Mouse (Mus musculus) kidney, postnatal 4 days (tissue): ENCODE measurements around the gene Lnpk.

Source experiments
- DNase-seq, 2 experiments: peaks; one replicate each; pipeline ENCODE4 v3.0.0; 2021; ENCODE audit warnings: mixed read lengths in 2 of 2

The Lnpk gene

DNA sequence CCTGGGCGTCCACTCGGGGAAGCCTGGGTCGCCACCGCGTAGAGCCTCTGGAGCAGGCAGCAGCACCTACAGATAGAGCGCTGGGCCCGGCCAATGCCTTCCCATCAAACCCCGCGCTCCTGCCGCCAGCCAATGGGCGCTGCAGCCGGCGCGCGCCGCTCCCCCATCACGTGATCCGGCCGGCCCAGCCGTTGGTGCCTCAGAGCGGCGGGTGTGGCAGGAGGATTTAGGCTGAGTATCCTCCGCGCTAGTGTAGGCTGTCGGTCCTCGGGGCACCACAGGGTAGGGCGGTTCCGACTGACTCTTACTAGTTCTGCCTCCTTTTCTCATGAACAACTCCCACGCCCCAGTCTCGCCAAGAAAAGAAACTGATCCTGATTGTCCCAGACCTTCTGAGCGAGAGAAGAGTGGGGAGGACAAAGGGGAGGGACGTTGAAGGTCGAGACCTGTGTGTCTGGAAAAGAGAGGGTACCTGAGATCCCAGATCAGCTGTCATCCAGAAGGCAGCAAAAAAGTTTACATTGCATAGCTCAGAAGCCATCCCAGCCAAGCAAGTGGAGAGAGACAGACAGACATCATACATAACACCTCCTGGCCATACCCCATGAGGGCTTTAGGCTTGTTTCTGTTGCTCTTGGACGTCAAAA is at the start of gene Lnpk:
TSS of gene Lnpk (minus strand) at position 593 of the 647 bp plus-strand sequence.
- peak; percentile 93 to 96 for DNase-seq

DNA sequence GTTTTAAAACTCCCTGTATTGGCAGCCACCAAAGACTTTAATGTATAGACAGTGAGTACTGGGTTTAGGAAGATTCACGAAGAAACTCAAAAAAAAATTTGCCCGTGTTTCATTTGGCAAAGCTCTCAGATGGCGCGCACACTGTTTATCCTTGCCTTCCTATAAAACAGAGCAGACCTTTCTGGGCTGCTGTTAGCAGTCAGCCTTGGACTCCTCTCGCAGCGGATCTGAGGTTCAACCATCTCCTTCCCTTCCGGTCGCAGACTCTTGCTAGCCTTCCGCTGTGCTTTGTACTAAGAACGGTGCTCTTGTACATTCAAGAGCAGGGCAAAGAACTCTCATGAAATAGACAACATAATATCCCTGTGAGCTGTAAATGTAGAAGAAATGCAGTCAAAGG is 41.1 kb upstream of the Lnpk start:
- DNase-seq: no peak

DNA sequence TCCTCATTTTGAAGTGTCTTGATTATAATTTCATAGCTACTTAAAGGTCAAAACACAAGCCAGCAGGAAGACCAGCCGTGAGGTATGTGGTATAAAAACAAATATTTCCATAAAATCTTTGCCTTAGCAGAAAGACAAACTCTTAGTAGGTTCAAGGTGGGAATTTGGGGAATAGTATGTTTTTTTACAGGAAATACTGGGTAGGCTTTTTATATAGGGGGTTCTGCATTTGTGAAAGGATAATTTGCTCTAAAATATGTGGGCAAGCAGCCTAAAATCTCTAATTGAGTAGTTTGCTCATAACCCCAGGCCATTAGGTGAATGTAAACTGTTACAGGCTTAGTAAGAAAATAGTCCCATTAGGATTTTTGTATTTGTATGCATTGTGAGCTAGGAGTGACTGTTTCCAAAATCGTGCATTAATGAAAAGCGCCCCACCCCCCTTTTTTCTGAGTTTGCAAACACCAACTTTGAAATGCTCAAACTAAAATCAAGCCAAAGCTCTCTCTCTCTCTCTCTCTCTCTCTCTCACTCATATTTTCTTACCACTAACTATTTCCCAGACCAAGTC is 40.5 kb upstream of the Lnpk start:
- DNase-seq: no peak

DNA sequence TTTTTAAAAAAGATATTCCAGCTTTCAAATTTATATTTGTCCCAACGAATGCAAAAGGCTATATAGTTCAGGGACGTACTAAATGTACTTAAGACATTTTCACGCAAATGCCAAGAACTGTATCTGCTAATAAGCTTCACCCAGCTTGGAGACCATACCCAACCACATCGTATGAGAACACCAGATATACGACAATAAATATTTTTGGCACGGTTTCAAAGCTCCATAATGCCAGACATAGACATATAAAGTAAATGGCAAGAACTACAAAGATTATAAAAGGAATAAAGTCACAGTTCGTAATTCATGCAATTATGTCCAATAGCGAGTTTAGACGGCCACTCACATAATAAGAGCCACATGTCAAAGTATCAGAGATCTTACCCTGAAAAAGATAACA is 38.5 kb upstream of the Lnpk start:
- DNase-seq: no peak

DNA sequence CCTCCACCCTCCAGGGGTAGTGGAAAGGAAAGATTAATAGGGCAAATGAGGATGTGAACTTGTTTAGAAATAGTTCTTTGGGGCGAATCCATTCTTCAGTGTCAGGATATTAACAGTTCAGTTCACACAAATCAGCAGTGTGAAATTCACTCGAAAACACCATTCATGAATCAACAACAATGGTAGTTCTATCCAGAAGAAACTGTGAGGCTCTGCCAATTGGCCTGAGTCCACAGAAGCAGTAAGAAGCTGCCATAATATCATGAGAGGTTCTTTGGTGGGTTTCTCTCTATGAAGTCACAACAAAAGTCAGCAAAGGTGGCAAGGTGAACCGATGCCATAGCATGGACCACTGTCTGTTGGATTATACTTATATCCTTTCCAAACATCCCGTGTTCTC is 32.2 kb upstream of the Lnpk start:
- DNase-seq: no peak

DNA sequence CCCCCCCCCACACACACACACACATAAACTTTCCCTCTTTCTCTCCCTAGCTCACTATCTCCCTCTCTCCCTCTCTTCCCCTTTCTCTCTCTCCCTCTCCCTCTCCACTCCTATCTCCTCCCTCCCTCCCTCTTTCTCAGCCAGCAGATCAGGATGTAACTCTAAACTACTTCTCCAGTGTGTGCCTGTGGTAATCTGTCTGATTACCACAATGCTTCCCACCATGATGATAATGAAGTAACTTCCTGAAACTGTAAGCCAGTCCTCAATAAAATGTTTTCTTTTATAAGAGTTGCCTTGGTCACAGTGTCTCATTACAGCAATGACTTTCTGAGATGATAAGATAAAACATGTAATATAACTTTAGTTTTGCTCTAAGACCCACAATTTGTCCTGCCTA is 30.1 kb upstream of the Lnpk start:
- DNase-seq: no peak

DNA sequence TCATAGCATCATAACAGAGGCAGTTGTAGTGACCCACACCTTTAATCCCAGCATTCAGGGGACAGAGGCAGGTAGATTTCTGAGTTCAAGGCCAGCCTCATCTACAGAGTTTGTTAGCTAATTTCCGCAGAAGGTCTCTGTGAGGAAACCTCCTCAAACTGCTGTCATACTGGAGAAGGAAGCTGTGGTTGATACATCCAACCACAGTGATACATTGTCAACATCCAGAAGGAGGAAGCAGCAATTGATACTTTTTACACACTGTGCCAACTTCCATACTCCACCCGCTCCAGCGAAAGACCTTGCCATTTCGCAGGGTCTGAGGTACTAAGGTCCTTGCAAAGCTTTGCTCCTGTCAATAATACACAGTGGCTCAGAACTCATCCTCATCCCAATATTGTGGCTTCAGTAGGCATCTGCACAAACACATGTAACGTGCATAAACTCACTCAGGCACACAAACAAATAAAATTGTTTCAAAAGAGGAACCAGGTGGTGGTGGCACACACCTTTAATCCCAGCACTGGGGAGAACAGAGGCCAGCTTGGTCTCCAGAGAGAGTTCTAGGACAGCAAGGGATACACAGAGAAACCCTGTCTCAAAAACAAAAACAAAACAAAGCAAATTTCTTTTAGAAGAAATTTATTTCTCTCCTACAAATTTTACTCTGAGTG is 27.0 kb upstream of the Lnpk start:
- DNase-seq: no peak

DNA sequence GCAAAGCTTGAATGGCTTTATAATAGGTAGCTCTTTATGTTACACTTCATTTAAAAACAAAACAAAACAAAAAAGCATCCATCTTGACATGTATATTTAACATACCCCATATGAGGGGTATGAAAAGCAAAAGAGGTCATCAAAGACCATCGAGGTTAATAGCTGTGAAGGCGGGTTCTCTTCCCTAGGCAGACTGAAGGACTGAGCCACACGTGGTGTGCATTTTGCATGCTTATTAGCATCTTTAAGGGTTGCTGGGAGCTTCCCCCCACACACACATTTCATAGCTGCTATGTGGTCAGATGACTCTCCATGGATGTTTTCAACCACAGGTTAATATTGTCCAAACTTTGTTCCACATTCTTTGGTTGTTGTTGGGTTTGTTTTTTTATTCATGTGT is 24.8 kb upstream of the Lnpk start:
- DNase-seq: no peak

DNA sequence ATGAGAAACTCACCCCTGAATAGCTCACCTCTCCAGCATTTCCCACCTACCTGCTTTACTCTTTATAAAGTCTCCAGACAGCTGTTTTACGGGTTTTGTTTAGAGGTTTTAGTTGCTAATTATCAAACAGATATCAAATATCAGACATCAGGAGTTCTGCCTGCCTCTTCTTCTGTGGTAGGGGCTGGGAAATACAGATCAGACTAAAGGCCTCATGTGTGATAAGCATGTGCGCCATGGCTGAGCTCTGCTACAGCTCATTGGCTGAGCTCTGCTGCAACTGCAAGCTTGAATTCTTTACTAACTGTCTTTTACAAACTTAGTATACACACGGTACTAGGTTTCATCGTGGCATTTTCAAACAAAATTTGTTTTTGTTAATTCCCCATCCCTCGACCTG is 23.2 kb upstream of the Lnpk start:
- DNase-seq: no peak

DNA sequence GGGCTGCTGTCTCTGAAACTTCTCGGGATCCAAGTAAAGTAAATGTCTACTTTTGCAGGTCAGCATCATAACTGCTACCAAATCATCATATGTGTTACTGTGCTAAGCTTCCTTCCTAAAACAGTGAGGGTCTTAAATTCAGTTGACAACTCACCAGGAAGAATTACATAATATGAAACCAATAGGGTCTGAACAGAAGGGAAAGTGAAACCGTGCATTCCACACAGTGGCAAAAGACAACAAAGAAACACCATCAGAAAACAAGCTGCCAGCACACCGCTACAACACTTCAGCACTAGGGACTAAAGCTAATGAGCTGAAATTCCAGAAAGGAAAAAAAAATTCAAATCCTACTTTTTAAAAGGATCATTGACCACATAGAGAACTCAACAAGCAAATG is 17.9 kb upstream of the Lnpk start:
- no peak for DNase-seq

DNA sequence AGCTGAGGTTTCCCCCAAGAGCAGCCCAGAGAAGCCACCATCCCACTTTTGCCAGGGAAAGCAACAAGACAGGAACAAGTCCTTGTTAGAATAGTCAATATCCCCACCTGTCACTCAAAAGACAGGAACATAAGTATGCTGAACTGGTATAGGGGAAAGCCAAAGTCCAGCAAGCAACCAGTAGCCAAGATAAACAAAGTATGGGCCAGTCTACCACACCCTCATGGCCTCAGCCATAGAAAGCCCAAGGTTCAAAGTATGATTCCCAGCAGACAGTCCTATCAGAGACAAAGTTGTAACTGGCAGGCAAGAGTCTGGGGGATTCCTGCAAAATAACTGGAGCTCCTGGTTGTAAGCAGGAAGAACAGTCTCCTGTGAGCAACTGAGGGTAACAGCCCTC is 16.9 kb upstream of the Lnpk start:
- no peak for DNase-seq

DNA sequence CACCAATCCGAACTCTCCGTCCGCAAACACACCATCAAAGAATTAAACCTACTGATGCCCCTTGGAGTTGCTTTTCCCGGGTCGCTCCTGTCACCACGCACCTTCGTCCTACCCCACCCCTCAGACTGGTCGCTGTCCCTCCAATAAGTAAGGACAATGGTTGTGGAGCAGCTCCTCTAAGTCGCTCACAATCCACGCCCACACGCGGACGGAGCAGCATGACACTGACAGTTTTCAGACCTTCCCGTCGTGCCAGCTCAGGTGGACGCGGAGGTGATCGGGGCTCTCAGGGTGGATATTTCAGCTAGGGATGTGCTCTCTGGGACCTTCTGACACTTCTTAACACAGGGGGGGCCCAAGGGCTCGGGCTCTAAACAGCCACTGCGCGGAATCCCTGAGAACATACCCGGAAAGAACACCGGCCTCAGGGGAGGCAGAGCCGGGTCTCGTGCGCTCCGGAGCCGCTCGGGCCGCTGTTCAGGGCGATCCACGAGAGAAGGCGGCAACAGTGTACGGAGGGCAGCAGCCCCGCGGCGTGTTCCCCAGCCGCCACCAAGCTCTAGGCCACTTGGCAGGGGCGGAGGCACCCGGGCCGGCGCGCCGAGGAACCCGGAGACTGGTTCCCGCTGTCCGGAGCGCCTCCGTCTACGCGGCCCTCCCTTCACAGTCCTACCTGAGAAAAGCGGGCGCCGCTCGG is 941 bp downstream of the Lnpk start:
- peak; percentile 41 to 64 for DNase-seq

DNA sequence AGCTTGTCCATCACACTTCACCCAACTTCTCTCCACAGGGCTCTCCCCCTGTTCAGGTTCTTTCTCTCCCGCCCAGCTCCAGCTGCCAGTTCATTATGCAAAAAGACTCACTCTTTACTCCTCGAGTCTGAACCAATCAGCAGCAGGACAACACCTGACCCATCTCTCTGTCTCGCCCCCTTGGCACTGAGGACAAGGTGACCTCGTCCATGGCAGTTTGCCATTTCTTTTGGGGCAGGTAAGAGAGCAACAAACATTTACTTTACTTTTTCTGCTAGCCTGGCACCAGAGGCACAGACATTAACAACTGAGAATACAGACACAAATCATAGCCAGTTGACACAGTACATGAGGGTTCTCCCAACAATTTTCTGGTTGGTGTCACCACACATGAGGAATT is 8.8 kb downstream of the Lnpk start:
- DNase-seq: no peak

DNA sequence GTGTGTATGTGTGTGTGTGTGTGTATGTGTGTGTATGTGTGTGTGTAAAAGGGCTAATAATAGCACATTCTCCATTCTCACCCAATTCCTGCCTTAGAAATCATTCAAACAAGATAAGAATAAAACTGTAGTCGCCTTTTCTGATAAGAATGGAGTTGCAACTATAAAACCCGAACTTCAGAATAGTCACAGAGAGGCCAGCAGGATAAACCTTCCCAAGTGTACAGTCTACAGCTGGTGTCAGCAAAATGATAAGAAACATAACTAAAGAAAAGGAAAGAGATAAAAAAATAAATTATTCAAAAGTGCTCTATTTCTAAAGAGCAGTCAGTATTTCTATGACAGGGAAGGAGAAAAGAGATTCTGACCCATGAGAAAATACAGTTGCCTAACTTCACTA is 19.4 kb downstream of the Lnpk start:
- DNase-seq: no peak

DNA sequence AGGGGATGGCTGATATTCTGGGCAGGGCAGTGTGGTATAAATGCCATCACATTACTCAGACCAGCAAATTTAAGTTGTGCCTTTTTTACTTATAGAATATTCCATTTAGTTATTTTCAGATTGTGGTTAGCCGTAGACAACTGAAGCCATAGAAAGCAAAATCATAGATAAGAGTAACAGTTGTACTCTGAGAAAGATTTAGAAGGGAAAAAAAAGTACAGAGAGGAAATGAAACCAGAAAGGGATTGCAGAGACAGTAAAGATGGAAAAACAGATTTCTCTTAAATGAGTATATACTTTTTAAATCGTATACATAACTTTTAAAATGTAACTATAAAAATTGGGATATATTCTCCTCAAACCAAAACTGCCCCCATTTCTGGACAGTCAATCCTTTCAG is 20.1 kb downstream of the Lnpk start:
- no peak for DNase-seq

DNA sequence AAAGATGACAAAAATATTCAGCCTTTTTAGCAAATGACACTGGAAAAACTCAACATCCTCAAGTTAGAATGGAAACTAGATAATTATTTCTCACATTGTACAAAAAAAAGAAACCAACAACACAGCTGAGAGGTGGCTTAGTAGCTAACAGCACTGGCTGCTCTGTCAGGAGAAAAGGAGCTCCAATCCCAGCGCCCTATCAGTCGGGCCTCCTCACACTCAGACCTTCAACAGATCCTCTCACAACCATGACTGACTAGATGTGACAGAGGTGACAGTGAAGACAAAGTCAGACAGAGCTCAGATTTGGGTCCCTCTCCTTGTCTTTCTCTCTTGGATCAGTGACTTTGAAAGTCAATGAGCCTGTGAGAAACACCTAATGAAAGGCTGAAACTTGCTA is 21.8 kb downstream of the Lnpk start:
- DNase-seq: no peak

DNA sequence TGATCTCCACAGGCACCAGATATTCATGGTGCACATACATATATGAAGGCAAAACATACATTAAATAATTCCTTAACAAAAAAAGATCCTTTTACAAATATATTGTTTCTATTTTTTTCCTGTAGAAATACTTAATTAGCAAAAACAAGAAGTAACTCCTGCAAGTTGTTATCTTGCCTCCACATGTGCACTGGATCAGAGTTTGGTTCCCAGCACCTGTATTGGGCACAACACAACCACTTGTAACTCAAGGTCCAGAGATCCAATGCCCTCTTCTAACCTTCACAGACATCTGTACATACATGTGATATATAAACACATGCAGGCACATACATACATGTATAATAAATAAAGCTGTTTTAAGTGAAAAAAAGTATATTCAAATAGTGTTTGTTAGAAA is 27.3 kb downstream of the Lnpk start:
- DNase-seq: no peak

DNA sequence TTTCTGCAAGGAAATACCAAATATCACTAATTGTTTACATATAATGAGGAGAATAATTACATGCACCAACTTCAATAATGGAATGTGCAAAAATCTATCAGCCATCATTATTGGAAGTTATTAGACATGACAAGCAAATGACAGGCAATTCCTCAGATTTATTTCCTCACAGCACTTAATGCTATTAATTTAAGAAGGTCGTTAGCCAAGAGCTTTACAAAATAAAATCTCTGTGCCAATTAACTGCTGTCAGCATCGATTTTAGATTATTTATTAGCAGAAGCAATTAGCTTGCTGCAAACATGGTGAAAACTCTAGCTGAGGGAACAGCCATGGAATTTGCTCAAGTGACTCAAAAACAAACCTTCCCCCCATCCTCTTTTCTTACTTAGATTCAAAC is 30.9 kb downstream of the Lnpk start:
- DNase-seq: no peak

DNA sequence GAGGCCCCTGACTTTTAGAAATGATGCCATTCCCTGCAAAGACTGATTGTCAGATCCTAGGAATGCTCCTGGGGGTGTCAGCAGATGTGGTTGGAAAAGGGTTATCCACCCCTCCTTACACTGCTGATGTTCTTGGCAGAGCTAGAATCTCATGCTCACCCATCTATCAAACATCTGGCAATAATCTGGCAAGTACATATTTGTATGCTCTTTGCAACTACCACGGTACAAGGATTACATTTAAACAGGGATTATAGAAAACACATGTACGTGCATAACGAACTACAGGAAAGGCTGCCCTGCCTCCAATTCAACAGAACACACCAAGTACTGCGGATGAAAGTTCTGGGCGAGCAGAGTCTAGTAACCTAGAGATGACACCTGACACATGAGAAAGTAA is 70.9 kb downstream of the Lnpk start:
- no peak for DNase-seq

DNA sequence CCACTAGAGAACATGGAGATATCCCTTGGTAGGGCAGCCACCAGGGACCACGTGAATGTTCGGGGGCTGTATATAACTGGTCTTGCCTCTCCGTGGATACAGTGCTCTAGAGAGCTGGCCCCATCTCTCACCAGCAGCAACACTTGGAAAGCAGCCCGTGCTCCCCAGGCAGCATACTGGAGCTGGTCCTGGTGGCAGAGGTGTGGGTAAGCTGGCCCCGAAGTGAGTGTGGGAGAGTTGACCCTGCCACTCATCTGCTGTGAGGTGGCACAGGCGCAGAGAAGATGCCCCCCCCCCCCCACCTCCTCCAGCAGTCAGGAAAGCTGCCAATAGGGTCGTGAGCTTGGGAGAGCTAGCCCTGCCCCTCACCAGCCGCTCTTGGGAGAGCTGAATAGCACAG is 72.8 kb downstream of the Lnpk start:
- no peak for DNase-seq

DNA sequence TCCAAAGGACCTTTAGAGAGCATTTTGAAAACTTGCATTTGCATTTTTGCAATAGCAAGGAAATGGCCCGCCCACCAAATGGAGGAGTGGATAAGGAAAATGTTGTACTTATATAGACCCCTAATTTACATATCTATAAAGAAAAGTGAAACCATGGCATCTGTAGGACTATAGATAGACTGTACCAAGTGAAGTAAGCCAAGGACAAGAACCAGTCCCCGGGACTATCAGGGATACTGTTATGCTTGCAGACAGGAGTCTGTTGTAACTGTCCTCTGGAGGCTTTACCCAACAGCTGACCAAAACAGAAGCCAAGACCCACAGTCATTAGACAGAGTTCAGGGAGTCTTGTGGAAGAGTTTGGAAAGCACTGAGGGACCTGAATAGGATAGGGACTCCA is 78.9 kb downstream of the Lnpk start:
- DNase-seq: no peak

DNA sequence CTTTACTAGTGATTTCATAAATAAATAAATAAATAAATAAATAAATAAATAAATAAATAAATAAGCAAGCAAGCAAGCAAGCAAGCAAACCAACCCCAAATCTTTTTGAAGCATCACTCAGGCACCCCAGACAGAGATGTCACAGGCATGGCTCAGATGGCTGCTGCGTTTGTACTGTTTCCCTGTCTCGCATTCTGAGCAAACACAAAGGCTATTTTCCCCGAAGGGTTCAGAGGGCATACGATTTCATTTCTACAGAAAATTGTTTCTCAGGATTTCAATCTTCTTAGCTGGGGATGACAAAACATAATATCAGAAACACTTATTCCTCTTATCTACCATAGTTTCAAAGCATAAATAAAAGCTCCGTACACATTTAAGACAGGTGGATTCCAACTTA is 81.4 kb downstream of the Lnpk start:
- DNase-seq: no peak

DNA sequence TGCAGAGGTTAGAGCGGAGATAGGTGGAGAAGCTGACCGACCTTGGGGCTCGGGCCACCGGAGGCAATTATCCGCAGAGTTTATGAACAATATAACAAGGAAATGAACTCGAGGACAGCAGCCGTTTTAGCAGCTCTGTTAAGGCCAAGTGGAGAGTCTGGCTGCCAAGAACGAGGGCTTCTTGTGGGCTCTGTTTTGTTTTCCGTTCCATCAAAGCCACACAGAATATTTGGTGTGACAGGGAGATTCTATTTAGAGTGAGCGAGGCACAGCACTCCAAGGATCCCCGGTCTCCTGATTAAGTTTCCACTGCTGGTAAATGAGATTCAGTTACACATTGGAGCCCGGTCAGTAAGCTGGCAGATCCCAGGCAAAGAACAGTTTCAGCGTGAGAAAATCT is 87.8 kb downstream of the Lnpk start:
- DNase-seq: no peak

DNA sequence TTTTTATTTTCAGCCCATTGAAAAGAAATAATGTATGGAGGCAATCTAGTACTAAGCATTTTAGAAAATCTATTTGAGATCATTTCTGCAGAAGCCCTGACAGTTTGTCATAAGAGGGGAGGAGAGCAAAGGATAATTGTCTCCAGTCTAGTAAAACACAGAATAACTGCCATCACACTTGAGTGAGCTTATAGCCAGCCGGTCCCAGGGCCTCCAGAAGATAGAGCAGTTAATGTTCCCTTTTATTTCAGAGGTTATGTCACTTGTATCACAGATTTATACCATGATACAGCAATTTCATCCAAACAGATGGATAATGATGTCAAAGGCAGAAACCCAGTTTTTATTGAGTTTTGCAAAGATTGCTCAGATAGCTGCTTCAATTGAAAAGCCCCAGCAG is 89.0 kb downstream of the Lnpk start:
- DNase-seq: no peak
